Mouse (Mus musculus): ENCODE measurements around the gene Zbtb11. TPM values are rescaled to one million over a fixed set of nuclear protein-coding genes. Genes with fewer than 3 reads are reported as not detected.
A peak's percentile ranks its signal among the peaks of the same experiment; 100 is the strongest.
"Not testable (repeated sequence)": the region's sequence is repeated elsewhere in the genome, so short reads cannot be mapped to it uniquely, and the experiment has no call there.

Gene Zbtb11
- polyA plus RNA-seq, 1 experiment = 5.5 TPM

DNA sequence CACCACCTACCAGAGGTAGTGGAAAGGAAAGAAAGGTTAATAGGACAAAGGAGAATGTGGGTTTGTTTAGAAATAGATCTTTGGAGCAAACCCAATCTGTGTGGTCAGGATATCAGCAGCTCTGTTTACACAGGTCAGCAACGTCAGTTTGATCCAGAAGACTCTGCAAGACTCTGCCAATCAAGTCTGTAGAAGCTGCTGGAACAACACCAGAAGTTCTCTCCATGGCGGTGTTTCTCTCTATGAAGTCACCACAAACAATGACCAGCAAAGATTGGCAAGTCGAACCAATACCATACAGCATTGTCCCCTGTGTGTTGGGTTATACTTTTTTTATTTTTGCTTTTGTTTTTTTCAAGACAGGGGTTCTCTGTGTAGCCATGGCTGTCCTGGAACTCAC lies 26.4 kb upstream of the Zbtb11 start:
- no peaks in the 10 kb centered on the region for H3K4me1 ChIP-seq (ENCODE audit: control insufficient read depth, insufficient read depth, low read length)
- no peaks in the 10 kb centered on the region for H3K36me3 ChIP-seq (ENCODE audit: control insufficient read depth, insufficient read depth, low read length)
- H3K27me3 ChIP-seq (ENCODE audit: control insufficient read depth, insufficient read depth, low read length) = no peaks in the 10 kb centered on the region
- H3K4me3 ChIP-seq (ENCODE audit: control insufficient read depth, low read depth, low read length) = no peak overlapping the region
- TF ChIP-seq POLR2A (IDR thresholded peaks at IDR 0.05; ENCODE audit: control insufficient read depth, low read depth, low read length) (no peak), CTCF (IDR thresholded peaks at IDR 0.05; ENCODE audit: control insufficient read depth, insufficient read depth, insufficient replicate concordance, low read depth, low read length) (no peak)
- no peak overlapping the region for H3K27ac ChIP-seq (ENCODE audit: control insufficient read depth, insufficient read depth, low read depth, low read length)

DNA sequence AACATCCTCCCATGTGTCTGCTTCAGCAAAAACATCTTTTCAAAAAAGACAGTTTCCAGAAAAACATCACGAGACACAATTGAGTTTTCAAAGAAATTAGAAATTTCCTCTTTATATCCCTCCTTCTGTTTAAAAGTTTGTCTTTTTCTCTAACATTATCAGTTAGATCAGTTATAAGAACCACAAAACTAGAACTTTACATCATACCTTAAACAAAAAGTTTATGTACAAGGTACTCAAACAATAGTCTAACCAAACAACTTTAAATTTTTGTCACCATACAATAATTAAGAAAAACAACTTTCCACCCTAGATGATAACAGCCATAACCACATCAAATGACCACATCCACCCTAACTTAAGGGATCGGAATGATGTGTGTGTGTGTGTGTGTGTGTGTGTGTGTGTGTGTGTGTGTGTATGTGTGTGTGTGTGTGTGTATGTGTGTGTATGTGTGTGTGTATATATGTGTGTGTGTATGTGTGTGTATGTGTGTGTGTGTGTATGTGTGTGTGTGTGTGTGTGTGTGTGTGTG lies 25.7 kb upstream of the Zbtb11 start:
- H3K27ac ChIP-seq (ENCODE audit: control insufficient read depth, insufficient read depth, low read depth, low read length); H3K4me3 ChIP-seq (ENCODE audit: control insufficient read depth, low read depth, low read length); H3K4me1 ChIP-seq (ENCODE audit: control insufficient read depth, insufficient read depth, low read length); H3K36me3 ChIP-seq (ENCODE audit: control insufficient read depth, insufficient read depth, low read length); H3K27me3 ChIP-seq (ENCODE audit: control insufficient read depth, insufficient read depth, low read length): not testable (repeated sequence)

DNA sequence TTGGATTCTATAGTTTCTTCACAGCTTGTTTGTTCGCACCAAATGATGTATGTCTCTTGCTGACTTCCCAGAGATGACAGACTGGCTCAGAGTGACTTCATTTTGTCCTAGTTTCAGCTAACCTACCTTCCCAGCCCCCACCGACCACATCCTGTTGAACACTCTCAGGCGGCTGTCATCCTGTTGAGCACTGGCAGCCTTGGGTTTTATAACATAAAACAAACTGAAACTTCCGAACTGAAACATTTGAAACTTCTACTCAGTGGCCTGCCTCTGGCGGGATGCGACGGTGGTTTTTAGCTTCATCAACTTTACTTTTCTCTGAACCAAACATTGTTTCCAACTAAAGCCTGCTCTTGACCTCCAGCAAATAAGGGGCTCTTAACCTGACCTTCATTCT lies 24.7 kb upstream of the Zbtb11 start:
- TF ChIP-seq POLR2A (IDR thresholded peaks at IDR 0.05; ENCODE audit: control insufficient read depth, low read depth, low read length) (no peak), CTCF (IDR thresholded peaks at IDR 0.05; ENCODE audit: control insufficient read depth, insufficient read depth, insufficient replicate concordance, low read depth, low read length) (no peak)
- Histone ChIP-seq H3K27me3 (ENCODE audit: control insufficient read depth, insufficient read depth, low read length) (no peaks in the 10 kb centered on the region), H3K27ac (ENCODE audit: control insufficient read depth, insufficient read depth, low read depth, low read length) (no peak overlapping the region), H3K36me3 (ENCODE audit: control insufficient read depth, insufficient read depth, low read length) (no peaks in the 10 kb centered on the region), H3K4me1 (ENCODE audit: control insufficient read depth, insufficient read depth, low read length) (no peaks in the 10 kb centered on the region), H3K4me3 (ENCODE audit: control insufficient read depth, low read depth, low read length) (no peak overlapping the region)

DNA sequence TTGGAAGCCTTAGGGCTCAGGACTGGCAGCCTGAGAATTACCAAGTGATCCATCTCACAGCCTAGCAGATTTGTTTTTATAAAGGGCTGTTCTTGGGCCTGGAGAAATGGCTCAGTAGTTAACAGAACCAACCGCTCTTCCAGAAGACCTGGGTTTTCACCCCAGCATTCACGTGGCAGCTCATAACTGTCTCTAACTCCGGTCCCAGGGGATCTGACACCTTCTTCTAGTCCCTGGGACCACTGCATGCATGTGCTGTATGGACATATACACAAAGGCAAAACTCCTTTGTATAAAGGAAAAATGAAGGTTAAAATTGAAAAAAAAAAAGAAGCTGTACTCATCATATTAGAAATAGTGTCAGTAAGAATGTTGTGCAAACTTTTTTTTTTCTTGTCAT lies 23.2 kb upstream of the Zbtb11 start:
- Histone ChIP-seq H3K27me3 (ENCODE audit: control insufficient read depth, insufficient read depth, low read length) (no peaks in the 10 kb centered on the region), H3K4me1 (ENCODE audit: control insufficient read depth, insufficient read depth, low read length) (no peaks in the 10 kb centered on the region), H3K4me3 (ENCODE audit: control insufficient read depth, low read depth, low read length) (no peak overlapping the region), H3K27ac (ENCODE audit: control insufficient read depth, insufficient read depth, low read depth, low read length) (no peak overlapping the region), H3K36me3 (ENCODE audit: control insufficient read depth, insufficient read depth, low read length) (no peaks in the 10 kb centered on the region)
- TF ChIP-seq CTCF (IDR thresholded peaks at IDR 0.05; ENCODE audit: control insufficient read depth, insufficient read depth, insufficient replicate concordance, low read depth, low read length) = no peak

DNA sequence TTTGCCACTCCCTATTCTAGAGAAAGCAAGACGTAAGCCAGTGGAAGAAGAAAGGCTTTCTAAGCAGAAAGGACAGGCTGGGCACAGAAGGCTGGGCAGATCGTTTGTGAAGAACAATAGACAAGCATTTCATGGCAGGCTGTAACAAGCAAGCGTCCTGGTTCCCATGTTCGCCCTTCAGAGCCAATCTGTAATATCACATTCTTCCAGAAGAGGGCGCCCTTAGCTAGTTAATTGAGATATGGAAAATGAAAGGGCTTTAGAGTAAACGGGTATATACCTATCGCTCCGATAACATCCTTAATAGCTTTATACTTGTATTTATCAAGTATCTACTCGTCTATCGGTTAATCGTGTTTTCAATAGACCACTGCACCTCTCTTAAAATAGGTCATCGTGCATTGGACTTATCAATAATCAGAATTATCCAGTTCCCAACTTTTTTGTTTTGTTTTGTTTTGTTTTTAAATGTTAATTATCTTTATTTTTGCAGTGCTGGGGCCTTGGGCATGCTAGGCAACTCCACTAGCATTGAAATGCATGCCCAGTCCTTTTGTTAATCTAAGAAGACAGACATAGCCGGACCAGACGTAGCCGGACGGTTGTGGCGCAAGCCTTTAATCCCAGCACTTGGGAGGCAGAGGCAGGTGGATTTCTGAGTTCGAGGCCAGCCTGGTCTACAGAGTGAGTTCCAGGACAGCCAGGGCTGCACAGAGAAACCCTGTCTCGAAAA lies 22.6 kb upstream of the Zbtb11 start:
- no peaks in the 10 kb centered on the region for H3K4me1 ChIP-seq (ENCODE audit: control insufficient read depth, insufficient read depth, low read length)
- TF ChIP-seq POLR2A (IDR thresholded peaks at IDR 0.05; ENCODE audit: control insufficient read depth, low read depth, low read length) (no peak), CTCF (IDR thresholded peaks at IDR 0.05; ENCODE audit: control insufficient read depth, insufficient read depth, insufficient replicate concordance, low read depth, low read length) (peak; percentile 34; the same call in 1 of the 2 replicates)
- no peaks in the 10 kb centered on the region for H3K36me3 ChIP-seq (ENCODE audit: control insufficient read depth, insufficient read depth, low read length)
- H3K4me3 ChIP-seq (ENCODE audit: control insufficient read depth, low read depth, low read length) = no peak overlapping the region
- H3K27ac ChIP-seq (ENCODE audit: control insufficient read depth, insufficient read depth, low read depth, low read length) = no peak overlapping the region
- no peaks in the 10 kb centered on the region for H3K27me3 ChIP-seq (ENCODE audit: control insufficient read depth, insufficient read depth, low read length)

DNA sequence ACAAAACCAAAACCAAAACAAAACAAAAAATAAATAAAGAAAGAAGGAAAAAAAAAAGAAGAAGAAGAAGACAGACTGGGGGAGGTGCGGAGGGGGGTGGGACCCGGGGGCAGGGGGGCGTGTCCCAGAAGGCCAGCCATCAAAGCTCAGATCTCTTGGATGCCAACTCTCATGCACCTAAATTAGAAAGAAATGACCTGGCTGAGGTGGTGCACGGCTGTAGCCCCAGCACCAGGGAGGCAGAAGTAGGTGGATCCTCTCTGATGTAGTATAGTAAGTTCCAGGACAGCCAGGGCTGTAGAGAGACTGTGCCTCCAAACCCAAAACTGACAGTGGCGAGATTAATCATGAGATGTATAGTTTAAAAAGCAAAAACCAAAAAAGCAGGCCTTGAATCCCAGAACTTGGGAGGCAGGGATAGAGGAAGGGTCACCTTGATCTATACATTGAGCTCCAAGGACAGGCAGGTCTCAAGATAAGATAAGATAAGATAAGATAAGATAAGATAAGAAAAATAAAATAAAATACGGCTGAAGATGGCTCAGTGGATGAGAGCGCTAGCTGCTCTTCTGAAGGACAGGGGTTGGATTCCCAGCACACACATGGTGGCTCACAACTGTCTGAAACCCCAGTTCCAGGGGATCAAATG lies 21.9 kb upstream of the Zbtb11 start:
- H3K27me3 ChIP-seq (ENCODE audit: control insufficient read depth, insufficient read depth, low read length) = no peaks in the 10 kb centered on the region
- TF ChIP-seq POLR2A (IDR thresholded peaks at IDR 0.05; ENCODE audit: control insufficient read depth, low read depth, low read length) = no peak
- TF ChIP-seq CTCF (IDR thresholded peaks at IDR 0.05; ENCODE audit: control insufficient read depth, insufficient read depth, insufficient replicate concordance, low read depth, low read length) = no peak
- no peak overlapping the region for H3K27ac ChIP-seq (ENCODE audit: control insufficient read depth, insufficient read depth, low read depth, low read length)
- H3K4me1 ChIP-seq (ENCODE audit: control insufficient read depth, insufficient read depth, low read length) = no peaks in the 10 kb centered on the region
- no peak overlapping the region for H3K4me3 ChIP-seq (ENCODE audit: control insufficient read depth, low read depth, low read length)
- H3K36me3 ChIP-seq (ENCODE audit: control insufficient read depth, insufficient read depth, low read length) = no peaks in the 10 kb centered on the region

DNA sequence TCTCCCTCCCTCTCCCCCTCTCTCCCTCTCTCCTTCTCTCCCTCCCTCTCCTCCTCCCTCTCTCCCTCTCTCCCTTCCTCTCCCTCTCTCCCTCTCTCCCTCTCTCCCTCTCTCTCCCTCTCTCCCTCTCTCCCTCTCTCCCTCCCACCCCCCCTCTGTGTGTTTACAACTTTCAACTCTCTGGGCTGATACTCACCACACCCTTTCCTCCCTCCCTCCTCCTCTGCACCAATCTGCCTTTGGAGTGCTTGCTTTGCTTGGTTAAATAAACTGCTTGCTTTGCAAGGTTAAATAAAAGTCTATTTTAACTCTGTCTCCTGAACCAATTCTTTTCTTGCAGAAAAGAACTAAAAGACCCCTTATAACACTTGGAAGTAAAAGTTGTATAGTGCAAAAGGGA lies 20.9 kb upstream of the Zbtb11 start:
- no peaks in the 10 kb centered on the region for H3K36me3 ChIP-seq (ENCODE audit: control insufficient read depth, insufficient read depth, low read length)
- no peak overlapping the region for H3K27ac ChIP-seq (ENCODE audit: control insufficient read depth, insufficient read depth, low read depth, low read length)
- H3K4me1 ChIP-seq (ENCODE audit: control insufficient read depth, insufficient read depth, low read length) = no peaks in the 10 kb centered on the region
- TF ChIP-seq POLR2A (IDR thresholded peaks at IDR 0.05; ENCODE audit: control insufficient read depth, low read depth, low read length) (no peak), CTCF (IDR thresholded peaks at IDR 0.05; ENCODE audit: control insufficient read depth, insufficient read depth, insufficient replicate concordance, low read depth, low read length) (no peak)
- H3K27me3 ChIP-seq (ENCODE audit: control insufficient read depth, insufficient read depth, low read length) = no peaks in the 10 kb centered on the region
- no peak overlapping the region for H3K4me3 ChIP-seq (ENCODE audit: control insufficient read depth, low read depth, low read length)

DNA sequence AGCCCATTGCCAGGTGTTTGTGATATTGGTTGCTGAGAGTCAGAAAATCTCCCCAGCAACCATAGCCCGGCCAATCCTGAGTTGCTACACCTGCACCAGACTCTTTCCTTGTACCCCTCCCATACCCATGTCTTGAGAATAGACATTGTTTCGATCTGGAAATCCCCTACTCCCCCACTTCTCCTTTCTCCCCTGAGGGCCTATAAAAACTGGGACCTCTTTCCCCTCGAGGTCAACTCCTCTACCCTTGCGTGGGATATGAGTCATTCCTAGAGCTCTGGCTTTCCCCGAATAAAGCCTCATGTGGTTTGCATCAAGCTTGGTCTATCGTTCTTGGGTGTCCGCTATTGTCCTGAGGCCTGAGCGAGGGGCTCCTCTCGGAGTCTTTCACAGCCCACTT lies 19.5 kb upstream of the Zbtb11 start:
- not testable (repeated sequence) for H3K4me3 ChIP-seq (ENCODE audit: control insufficient read depth, low read depth, low read length); H3K4me1 ChIP-seq (ENCODE audit: control insufficient read depth, insufficient read depth, low read length); H3K27ac ChIP-seq (ENCODE audit: control insufficient read depth, insufficient read depth, low read depth, low read length); H3K27me3 ChIP-seq (ENCODE audit: control insufficient read depth, insufficient read depth, low read length); H3K36me3 ChIP-seq (ENCODE audit: control insufficient read depth, insufficient read depth, low read length)

DNA sequence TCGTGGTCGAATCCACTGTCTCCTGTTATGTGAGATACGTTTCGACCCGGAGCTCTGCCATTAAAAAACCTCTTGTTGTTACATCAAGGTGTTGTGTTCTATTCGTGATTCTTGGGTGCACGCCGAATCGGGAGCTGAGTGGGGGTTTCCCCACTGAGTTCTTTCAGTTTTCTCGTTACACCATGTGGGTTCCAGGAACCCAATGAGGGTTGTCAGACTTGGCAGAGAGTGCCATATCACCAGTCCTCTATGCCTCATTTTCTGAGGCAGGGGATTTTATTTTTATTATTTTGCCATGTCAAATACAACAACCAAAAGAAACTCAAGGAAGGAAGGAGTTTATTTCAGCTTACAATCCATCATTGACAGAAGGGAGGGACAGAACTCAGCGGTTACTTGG lies 10.6 kb upstream of the Zbtb11 start:
- H3K27ac ChIP-seq (ENCODE audit: control insufficient read depth, insufficient read depth, low read depth, low read length); H3K36me3 ChIP-seq (ENCODE audit: control insufficient read depth, insufficient read depth, low read length); H3K27me3 ChIP-seq (ENCODE audit: control insufficient read depth, insufficient read depth, low read length): not testable (repeated sequence)

More for the DNA sequence above, 10.6 kb upstream of the Zbtb11 start:
- not testable (repeated sequence) for H3K4me3 ChIP-seq (ENCODE audit: control insufficient read depth, low read depth, low read length); H3K4me1 ChIP-seq (ENCODE audit: control insufficient read depth, insufficient read depth, low read length)
